Mouse (Mus musculus) lung, embryonic 15.5 days (tissue): ENCODE results near the gene Rps12-ps3. TPM values are rescaled to one million over a fixed set of nuclear protein-coding genes. Genes with fewer than 3 reads are reported as not detected.

Experiments used
- polyA plus RNA-seq: library from polyadenylated mRNA; unstranded; fragments of >200 nt; fragmentation: Nextera tagmentation; extraction: Ambion mirVana; gene quantifications from 2 replicates; pipeline ENCODE4 v1.2.1, GENCODE M21; 2015

Gene Rps12-ps3
- polyA plus RNA-seq, 1 experiment from 2014 or later: 18.4 TPM

Other genes with a start within 250 kb of the Rps12-ps3 start
- gene Shtn1, start 246.2 kb upstream of the Rps12-ps3 start, polyA plus RNA-seq: 5.4 and 5.8 TPM in 2 replicates
- not detected in 2 replicates for gene Vax1, start 152.2 kb upstream of the Rps12-ps3 start, polyA plus RNA-seq
- gene Kcnk18, start 103.1 kb upstream of the Rps12-ps3 start, polyA plus RNA-seq: not detected in 2 replicates
- gene Slc18a2, start 61.4 kb upstream of the Rps12-ps3 start, polyA plus RNA-seq: 5.5 and 6.0 TPM in 2 replicates
- gene Pdzd8, start 23.5 kb downstream of the Rps12-ps3 start, polyA plus RNA-seq: 9.7 and 9.9 TPM in 2 replicates
- gene Emx2, start 136.1 kb downstream of the Rps12-ps3 start, polyA plus RNA-seq: 0.15 TPM in 1 of 2 replicates, not detected in the other